17 mouse cellular contexts compared by ENCODE assay signal in genomic region chr17:33788732-33789131, GRCm38 (mm10). TPM values are rescaled to one million over a fixed set of nuclear protein-coding genes. Genes with fewer than 3 reads are reported as not detected.
DNase-seq lines count a peak whose midpoint lies in the region; ATAC-seq and TF ChIP-seq lines count a peak whose summit lies in the region.
"Had no signal": no experiment of that assay in that cellular context is flagged by ENCODE, and none has a peak within 500 bp of the region (broad histone marks: within the 10 kb centered on the region; RNA-seq: fewer than 3 reads in every experiment).

No protein-coding gene starts in this region.

- H3K4me2 ChIP-seq in heart, embryonic 11.5 days = no peak overlapping the region
- no peak overlapping the region for H3K4me2 ChIP-seq in kidney, postnatal 0 days (ENCODE audit: low read length)
- H3K4me2 ChIP-seq in stomach, embryonic 15.5 days = no peak overlapping the region
- H3K4me2 ChIP-seq: forebrain, embryonic 13.5 days; midbrain, embryonic 12.5 days had no signal

- whole genome bisulfite sequencing in heart, embryonic 11.5 days (ENCODE audit: insufficient replicate concordance) = 24% methylated on average over 4 of the region's 4 CpGs
- WGBS in kidney, postnatal 0 days = 50% methylated on average over 4 of the region's 4 CpGs
- WGBS in stomach, embryonic 15.5 days = 40% methylated on average over 4 of the region's 4 CpGs

- TF ChIP-seq CTCF in kidney, postnatal 0 days (IDR thresholded peaks at IDR 0.05; ENCODE audit: low read depth) = no peak

- H3K27ac ChIP-seq in heart, embryonic 11.5 days (ENCODE audit: low read depth, low read length) = no peak overlapping the region
- H3K27ac ChIP-seq in kidney, postnatal 0 days = no peak overlapping the region
- peak overlapping the region; percentile 89 for H3K27ac ChIP-seq in brown adipose tissue, adult 24 weeks (replicated peaks; ENCODE audit: low read depth, low read length)
- H3K27ac ChIP-seq in stomach, embryonic 15.5 days = 0 out of 2 replicates have a peak overlapping the region, but pooled peaks have one; percentile 5
- H3K27ac ChIP-seq: forebrain, embryonic 13.5 days; hindbrain, embryonic 10.5 days; liver, embryonic 14.5 days; macrophage; midbrain, embryonic 12.5 days had no signal

- no peak overlapping the region for H3K9ac ChIP-seq in heart, embryonic 11.5 days (ENCODE audit: low read depth, low read length)
- no peak overlapping the region for H3K9ac ChIP-seq in kidney, postnatal 0 days (ENCODE audit: low read depth, low read length)
- H3K9ac ChIP-seq in stomach, embryonic 15.5 days = no peak overlapping the region
- H3K9ac ChIP-seq: forebrain, embryonic 13.5 days; liver, embryonic 14.5 days; midbrain, embryonic 12.5 days had no signal

- H3K9me3 ChIP-seq in heart, embryonic 11.5 days (replicated peaks; ENCODE audit: control insufficient read depth, low read length) = no peaks in the 10 kb centered on the region
- H3K9me3 ChIP-seq in kidney, postnatal 0 days (replicated peaks; ENCODE audit: low read length) = no peaks in the 10 kb centered on the region
- H3K9me3 ChIP-seq in stomach, embryonic 15.5 days = no peaks in the 10 kb centered on the region
- H3K9me3 ChIP-seq: forebrain, embryonic 13.5 days; G1E; hindbrain, embryonic 10.5 days had no signal

- ATAC-seq in heart, embryonic 11.5 days (replicated peaks; ENCODE audit: insufficient number of reproducible peaks, low FRiP score, low TSS enrichment) = no peak
- ATAC-seq in kidney, postnatal 0 days (replicated peaks; ENCODE audit: low FRiP score, low read depth) = no peak
- peak; percentile 56; the same call in 1 of the 2 replicates for ATAC-seq in stomach, embryonic 15.5 days (ENCODE audit: insufficient read depth, low FRiP score, low read depth)
- ATAC-seq: forebrain, embryonic 13.5 days had no signal

- H3K27me3 ChIP-seq in heart, embryonic 11.5 days (ENCODE audit: control insufficient read depth, insufficient read depth, low read length) = peaks cover 13% of the 10 kb centered on the region; the same call in 1 of the 2 replicates
- H3K27me3 ChIP-seq in kidney, postnatal 0 days (ENCODE audit: insufficient read depth, low read length) = no peaks in the 10 kb centered on the region
- H3K27me3 ChIP-seq in stomach, embryonic 15.5 days (replicated peaks) = no peaks in the 10 kb centered on the region
- H3K27me3 ChIP-seq: midbrain, embryonic 12.5 days had no signal

- intact Hi-C loops in left cerebral cortex, postnatal 14 days (cut with DNase I) = no loop called here

- H3K4me1 ChIP-seq in heart, embryonic 11.5 days (ENCODE audit: control insufficient read depth, insufficient read depth, low read length) = no peaks in the 10 kb centered on the region; the same call in 1 of the 2 replicates
- no peaks in the 10 kb centered on the region for H3K4me1 ChIP-seq in kidney, postnatal 0 days (replicated peaks; ENCODE audit: insufficient read depth, low read length)
- H3K4me1 ChIP-seq in brown adipose tissue, adult 24 weeks (ENCODE audit: control insufficient read depth, insufficient read depth, insufficient read length, low read length) = peaks cover 16% of the 10 kb centered on the region
- H3K4me1 ChIP-seq in stomach, embryonic 15.5 days = no peaks in the 10 kb centered on the region
- H3K4me1 ChIP-seq: forebrain, embryonic 13.5 days; midbrain, embryonic 12.5 days had no signal

- H3K36me3 ChIP-seq in heart, embryonic 11.5 days (ENCODE audit: control insufficient read depth, insufficient read depth, low read length) = no peaks in the 10 kb centered on the region
- H3K36me3 ChIP-seq in kidney, postnatal 0 days (ENCODE audit: insufficient read depth, low read length) = no peaks in the 10 kb centered on the region
- H3K36me3 ChIP-seq in stomach, embryonic 15.5 days = no peaks in the 10 kb centered on the region
- H3K36me3 ChIP-seq: G1E; hindbrain, embryonic 10.5 days; midbrain, embryonic 12.5 days had no signal

- DNase-seq in heart, adult 11 months = peak; percentile 89
- DNase-seq in kidney, postnatal 0 days (ENCODE audit: low spot score) = peak; percentile 31
- DNase-seq in kidney, postnatal 36 days = no peak
- no peak for DNase-seq in left cerebral cortex, postnatal 14 days (ENCODE audit: low spot score in 2 of 2)
- no peak for DNase-seq in lung, postnatal 36 days
- DNase-seq: adrenal gland, postnatal 10 days; cerebellum, adult 2 months; kidney, postnatal 10 days had no signal

- H3K4me3 ChIP-seq in heart, embryonic 11.5 days (ENCODE audit: low read depth, low read length) = no peak overlapping the region
- H3K4me3 ChIP-seq in kidney, postnatal 0 days (replicated peaks; ENCODE audit: low read depth, low read length) = no peak overlapping the region
- no peak overlapping the region for H3K4me3 ChIP-seq in brown adipose tissue, adult 24 weeks (ENCODE audit: insufficient read depth, low read depth, low read length)
- no peak overlapping the region for H3K4me3 ChIP-seq in stomach, embryonic 15.5 days (replicated peaks)
- H3K4me3 ChIP-seq: forebrain, embryonic 13.5 days; hindbrain, embryonic 10.5 days; midbrain, embryonic 12.5 days had no signal

RNA-seq across cellular contexts. Expression of gene Angptl4, which starts 7.1 kb away (rescaled TPM):
- 7.6 and 10.5 TPM in 2 replicates for polyA plus RNA-seq in heart, embryonic 11.5 days (2014; fragmentation: Nextera tagmentation; extraction: Ambion mirVana)
- polyA plus RNA-seq in kidney, postnatal 0 days (2015; fragmentation: Nextera tagmentation; extraction: Ambion mirVana) = 51.4 and 58.9 TPM in 2 replicates
- polyA plus RNA-seq in brown adipose tissue, adult 24 weeks (2012; ENCODE audit: insufficient read depth, insufficient read length, missing spikeins) = 243 and 355 TPM in 2 replicates
- polyA plus RNA-seq in stomach, embryonic 15.5 days (2015; fragmentation: Nextera tagmentation; extraction: Ambion mirVana) = 22.6 and 24.7 TPM in 2 replicates
- total RNA-seq in left cerebral cortex, postnatal 14 days (2021) = 1 to 10 TPM; 5.5 to 6.6 TPM
- polyA plus RNA-seq: G1E had no signal

RNA-seq across cellular contexts. Expression of gene Kank3, which starts 21.6 kb away (rescaled TPM):
- 30.1 and 43.2 TPM in 2 replicates for polyA plus RNA-seq in heart, embryonic 11.5 days (2014; fragmentation: Nextera tagmentation; extraction: Ambion mirVana)
- polyA plus RNA-seq in kidney, postnatal 0 days (2015; fragmentation: Nextera tagmentation; extraction: Ambion mirVana) = 57.5 and 70.4 TPM in 2 replicates
- 16.2 and 37.3 TPM in 2 replicates for polyA plus RNA-seq in brown adipose tissue, adult 24 weeks (2012; ENCODE audit: insufficient read depth, insufficient read length, missing spikeins)
- polyA plus RNA-seq in stomach, embryonic 15.5 days (2015; fragmentation: Nextera tagmentation; extraction: Ambion mirVana) = 31.4 and 31.5 TPM in 2 replicates
- 10 to 100 TPM; 36.2 to 41.2 TPM for total RNA-seq in left cerebral cortex, postnatal 14 days (2021)

RNA-seq across cellular contexts. Expression of gene Rab11b, which starts 28.4 kb away (rescaled TPM):
- polyA plus RNA-seq in heart, embryonic 11.5 days (2014; fragmentation: Nextera tagmentation; extraction: Ambion mirVana) = 254 and 285 TPM in 2 replicates
- polyA plus RNA-seq in kidney, postnatal 0 days (2015; fragmentation: Nextera tagmentation; extraction: Ambion mirVana) = 207 and 216 TPM in 2 replicates
- polyA plus RNA-seq in brown adipose tissue, adult 24 weeks (2012; ENCODE audit: insufficient read depth, insufficient read length, missing spikeins) = 73.4 and 85.4 TPM in 2 replicates
- polyA plus RNA-seq in stomach, embryonic 15.5 days (2015; fragmentation: Nextera tagmentation; extraction: Ambion mirVana) = 249 and 270 TPM in 2 replicates
- 100 to 1,000 TPM; 302 to 341 TPM for total RNA-seq in left cerebral cortex, postnatal 14 days (2021)

RNA-seq across cellular contexts. Expression of gene Rps28, which starts 35.6 kb away (rescaled TPM):
- polyA plus RNA-seq in heart, embryonic 11.5 days (2014; fragmentation: Nextera tagmentation; extraction: Ambion mirVana) = 654 and 701 TPM in 2 replicates
- 1,262 and 1,465 TPM in 2 replicates for polyA plus RNA-seq in kidney, postnatal 0 days (2015; fragmentation: Nextera tagmentation; extraction: Ambion mirVana)
- polyA plus RNA-seq in brown adipose tissue, adult 24 weeks (2012; ENCODE audit: insufficient read depth, insufficient read length, missing spikeins) = 587 and 667 TPM in 2 replicates
- 888 and 917 TPM in 2 replicates for polyA plus RNA-seq in stomach, embryonic 15.5 days (2015; fragmentation: Nextera tagmentation; extraction: Ambion mirVana)
- 100 to 1,000 TPM; 681 to 713 TPM for total RNA-seq in left cerebral cortex, postnatal 14 days (2021)

RNA-seq across cellular contexts. Expression of gene Ndufa7, which starts 35.6 kb away (rescaled TPM):
- 457 and 481 TPM in 2 replicates for polyA plus RNA-seq in heart, embryonic 11.5 days (2014; fragmentation: Nextera tagmentation; extraction: Ambion mirVana)
- 574 and 620 TPM in 2 replicates for polyA plus RNA-seq in kidney, postnatal 0 days (2015; fragmentation: Nextera tagmentation; extraction: Ambion mirVana)
- polyA plus RNA-seq in brown adipose tissue, adult 24 weeks (2012; ENCODE audit: insufficient read depth, insufficient read length, missing spikeins) = 1,002 and 1,055 TPM in 2 replicates
- 459 and 493 TPM in 2 replicates for polyA plus RNA-seq in stomach, embryonic 15.5 days (2015; fragmentation: Nextera tagmentation; extraction: Ambion mirVana)
- total RNA-seq in left cerebral cortex, postnatal 14 days (2021) = 100 to 1,000 TPM; 229 to 243 TPM

Comparison
In these comparisons a context has a peak if more than half of its experiments do, and no peak if none do; other contexts are left out.
1. DNase-seq: peak in heart, adult 11 months (single experiment) and kidney, postnatal 0 days (single experiment); none in kidney, postnatal 36 days (0 of 2), left cerebral cortex, postnatal 14 days (0 of 2) and lung, postnatal 36 days (single experiment).
2. H3K27ac ChIP-seq: peak in brown adipose tissue, adult 24 weeks (single experiment) and stomach, embryonic 15.5 days (single experiment); none in heart, embryonic 11.5 days (single experiment) and kidney, postnatal 0 days (single experiment).